Mouse (Mus musculus): ENCODE data around the gene Elfn1. TPM values are rescaled to one million over a fixed set of nuclear protein-coding genes. Genes with fewer than 3 reads are reported as not detected.

Gene Elfn1
- not detected for polyA plus RNA-seq (2017; shearing (Covaris generic))

GRCm38 (mm10) chr5:139907714-139908242, at the start of gene Elfn1:
Gene Elfn1 (plus strand): TSS chr5:139907943.

Other genes starting within 250 kb of the Elfn1 start
- not detected for gene Micall2, start 171.6 kb upstream of the Elfn1 start, polyA plus RNA-seq (2017; shearing (Covaris generic))
- 43.8 TPM for gene Ints1, start 132.3 kb upstream of the Elfn1 start, polyA plus RNA-seq (2017; shearing (Covaris generic))
- 107 TPM for gene Mafk, start 116.4 kb upstream of the Elfn1 start, polyA plus RNA-seq (2017; shearing (Covaris generic))
- not detected for gene Tmem184a, start 88.0 kb upstream of the Elfn1 start, polyA plus RNA-seq (2017; shearing (Covaris generic))
- gene Gm26938, start 81.5 kb upstream of the Elfn1 start, polyA plus RNA-seq (2017; shearing (Covaris generic)), result not detected
- 19.9 TPM for gene Psmg3, start 81.1 kb upstream of the Elfn1 start, polyA plus RNA-seq (2017; shearing (Covaris generic))